ENCODE assay signal across 10 mouse cellular contexts in genomic region chr10:63021702-63022101, GRCm38 (mm10). TPM values are rescaled to one million over a fixed set of nuclear protein-coding genes. Genes with fewer than 3 reads are reported as not detected.
DNase-seq lines count a peak whose midpoint lies in the region; TF ChIP-seq lines count a peak whose summit lies in the region.
"Had no signal": no experiment of that assay in that cellular context is flagged by ENCODE, and none has a peak within 500 bp of the region (broad histone marks: within the 10 kb centered on the region; RNA-seq: fewer than 3 reads in every experiment).

No protein-coding gene starts in this region.

- no peak overlapping the region for H3K27ac ChIP-seq in heart, embryonic 10.5 days
- no peak overlapping the region for H3K27ac ChIP-seq in ES-Bruce4 (ENCODE audit: insufficient read depth, low read length)
- peak overlapping the region; percentile 100 for H3K27ac ChIP-seq in hindbrain, embryonic 10.5 days
- H3K27ac ChIP-seq in midbrain, embryonic 10.5 days (replicated peaks), result peak overlapping the region; percentile 100; the same call in 1 of the 2 replicates

- no peaks in the 10 kb centered on the region for H3K27me3 ChIP-seq in heart, embryonic 10.5 days (ENCODE audit: insufficient read depth, poor library complexity, severe bottlenecking)
- no peaks in the 10 kb centered on the region for H3K27me3 ChIP-seq in ES-Bruce4 (ENCODE audit: control insufficient read depth, insufficient read depth, low read length, poor library complexity, severe bottlenecking)
- H3K27me3 ChIP-seq in hindbrain, embryonic 10.5 days (ENCODE audit: insufficient read depth, poor library complexity, severe bottlenecking), result no peaks in the 10 kb centered on the region
- H3K27me3 ChIP-seq in midbrain, embryonic 10.5 days (ENCODE audit: low read depth, poor library complexity, severe bottlenecking), result no peaks in the 10 kb centered on the region

- no peaks in the 10 kb centered on the region for H3K9me3 ChIP-seq in heart, embryonic 10.5 days
- H3K9me3 ChIP-seq in ES-Bruce4 (replicated peaks; ENCODE audit: control insufficient read depth, insufficient read depth, low read length, poor library complexity, severe bottlenecking), result no peaks in the 10 kb centered on the region
- no peaks in the 10 kb centered on the region for H3K9me3 ChIP-seq in hindbrain, embryonic 10.5 days
- H3K9me3 ChIP-seq in midbrain, embryonic 10.5 days (replicated peaks), result no peaks in the 10 kb centered on the region
- H3K9me3 ChIP-seq: G1E had no signal

- 66% methylated on average over 4 of the region's 4 CpGs for WGBS in heart, embryonic 10.5 days
- WGBS in hindbrain, embryonic 10.5 days, result 65% methylated on average over 4 of the region's 4 CpGs
- 59% methylated on average over 4 of the region's 4 CpGs for WGBS in midbrain, embryonic 10.5 days

- DNase-seq in heart, embryonic 10.5 days (ENCODE audit: low spot score), result no peak
- DNase-seq in heart, postnatal 4 days, result no peak
- DNase-seq in hindbrain, embryonic 10.5 days (ENCODE audit: low spot score), result no peak
- DNase-seq in midbrain, embryonic 10.5 days (ENCODE audit: low spot score), result no peak
- no peak for DNase-seq in right cerebral cortex, adult 18-20 months
- no peak for DNase-seq in cerebellum, postnatal 10 days
- no peak for DNase-seq in cerebellum, adult 9-11 months
- DNase-seq: right cerebral cortex, postnatal 14 days had no signal

- peak overlapping the region; percentile 99 for H3K9ac ChIP-seq in ES-Bruce4 (ENCODE audit: low read depth, poor library complexity, severe bottlenecking)

- peaks cover 18% of the 10 kb centered on the region for H3K36me3 ChIP-seq in heart, embryonic 10.5 days
- H3K36me3 ChIP-seq in ES-Bruce4 (ENCODE audit: control insufficient read depth, insufficient read depth, low read length, poor library complexity, severe bottlenecking), result peaks cover 18% of the 10 kb centered on the region
- H3K36me3 ChIP-seq in hindbrain, embryonic 10.5 days, result peaks cover 21% of the 10 kb centered on the region
- peaks cover 26% of the 10 kb centered on the region for H3K36me3 ChIP-seq in midbrain, embryonic 10.5 days

- no peak for TF ChIP-seq POLR2A in ES-Bruce4 (IDR thresholded peaks at IDR 0.05; ENCODE audit: insufficient read depth, low read length)

- no peak for TF ChIP-seq EP300 in ES-Bruce4 (IDR thresholded peaks at IDR 0.05; ENCODE audit: insufficient read depth, low read depth, low read length)

- TF ChIP-seq CTCF in ES-Bruce4 (IDR thresholded peaks at IDR 0.05; ENCODE audit: low read depth, low read length), result no peak

- peak overlapping the region; percentile 89 for H3K4me3 ChIP-seq in heart, embryonic 10.5 days
- H3K4me3 ChIP-seq in ES-Bruce4 (ENCODE audit: low read depth, low read length), result no peak overlapping the region
- H3K4me3 ChIP-seq in hindbrain, embryonic 10.5 days, result peak overlapping the region; percentile 95
- H3K4me3 ChIP-seq in midbrain, embryonic 10.5 days, result peak overlapping the region; percentile 97

- peaks cover 14% of the 10 kb centered on the region for H3K4me1 ChIP-seq in heart, embryonic 10.5 days
- peaks cover 2% of the 10 kb centered on the region for H3K4me1 ChIP-seq in ES-Bruce4 (ENCODE audit: control insufficient read depth, insufficient read depth, low read length)
- peaks cover 48% of the 10 kb centered on the region for H3K4me1 ChIP-seq in hindbrain, embryonic 10.5 days (replicated peaks)
- H3K4me1 ChIP-seq in midbrain, embryonic 10.5 days, result peaks cover 47% of the 10 kb centered on the region

RNA-seq across cellular contexts. Expression of gene Hnrnph3, which starts 2.3 kb away (rescaled TPM):
- 83.7 and 115 TPM in 2 replicates for polyA plus RNA-seq in heart, embryonic 10.5 days (2016; fragmentation: Nextera tagmentation; extraction: Ambion mirVana)
- total RNA-seq in heart, postnatal 4 days (2021), result 10 to 100 TPM; 40.2 to 45.2 TPM
- polyA plus RNA-seq in ES-Bruce4 (2011; ENCODE audit: insufficient read depth, insufficient read length, low read depth, missing spikeins), result 121 and 135 TPM in 2 replicates
- polyA plus RNA-seq in hindbrain, embryonic 10.5 days (2016; fragmentation: Nextera tagmentation; extraction: Ambion mirVana), result 193 and 201 TPM in 2 replicates
- 215 and 228 TPM in 2 replicates for polyA plus RNA-seq in midbrain, embryonic 10.5 days (2016; fragmentation: Nextera tagmentation; extraction: Ambion mirVana)

RNA-seq across cellular contexts. Expression of gene Pbld2, which starts 2.4 kb away (rescaled TPM):
- 0.27 and 0.77 TPM in 2 replicates for polyA plus RNA-seq in heart, embryonic 10.5 days (2016; fragmentation: Nextera tagmentation; extraction: Ambion mirVana)
- total RNA-seq in heart, postnatal 4 days (2021), result 1 to 10 TPM; 2.4 to 2.7 TPM
- polyA plus RNA-seq in ES-Bruce4 (2011; ENCODE audit: insufficient read depth, insufficient read length, low read depth, missing spikeins), result 0.79 and 1.3 TPM in 2 replicates
- polyA plus RNA-seq in hindbrain, embryonic 10.5 days (2016; fragmentation: Nextera tagmentation; extraction: Ambion mirVana), result 0.52 and 0.88 TPM in 2 replicates
- 0.89 and 1.1 TPM in 2 replicates for polyA plus RNA-seq in midbrain, embryonic 10.5 days (2016; fragmentation: Nextera tagmentation; extraction: Ambion mirVana)
- total RNA-seq: G1E had no signal
- polyA plus RNA-seq: G1E had no signal

RNA-seq across cellular contexts. Expression of gene Pbld1, which starts 38.3 kb away (rescaled TPM):
- 0.42 and 1.7 TPM in 2 replicates for polyA plus RNA-seq in heart, embryonic 10.5 days (2016; fragmentation: Nextera tagmentation; extraction: Ambion mirVana)
- under 1 TPM; 0.59 to 0.93 TPM for total RNA-seq in heart, postnatal 4 days (2021)
- not detected in 2 replicates for polyA plus RNA-seq in ES-Bruce4 (2011; ENCODE audit: insufficient read depth, insufficient read length, low read depth, missing spikeins)
- polyA plus RNA-seq in hindbrain, embryonic 10.5 days (2016; fragmentation: Nextera tagmentation; extraction: Ambion mirVana), result 1.6 and 2.0 TPM in 2 replicates
- 1.3 and 1.5 TPM in 2 replicates for polyA plus RNA-seq in midbrain, embryonic 10.5 days (2016; fragmentation: Nextera tagmentation; extraction: Ambion mirVana)
- polyA plus RNA-seq: G1E had no signal

RNA-seq across cellular contexts. Expression of gene Rufy2, which starts 41.7 kb away (rescaled TPM):
- 14.6 and 17.7 TPM in 2 replicates for polyA plus RNA-seq in heart, embryonic 10.5 days (2016; fragmentation: Nextera tagmentation; extraction: Ambion mirVana)
- 10 to 100 TPM; 13.7 to 15.6 TPM for total RNA-seq in heart, postnatal 4 days (2021)
- polyA plus RNA-seq in ES-Bruce4 (2011; ENCODE audit: insufficient read depth, insufficient read length, low read depth, missing spikeins), result 30.7 and 32.0 TPM in 2 replicates
- 20.6 and 23.4 TPM in 2 replicates for polyA plus RNA-seq in hindbrain, embryonic 10.5 days (2016; fragmentation: Nextera tagmentation; extraction: Ambion mirVana)
- 24.9 and 25.3 TPM in 2 replicates for polyA plus RNA-seq in midbrain, embryonic 10.5 days (2016; fragmentation: Nextera tagmentation; extraction: Ambion mirVana)

Comparison
In these comparisons a context has a peak if more than half of its experiments do, and no peak if none do; other contexts are left out.
1. H3K27ac ChIP-seq: peak in hindbrain, embryonic 10.5 days (single experiment) and midbrain, embryonic 10.5 days (single experiment); none in heart, embryonic 10.5 days (single experiment) and ES-Bruce4 (single experiment).